Mouse (Mus musculus) G1E (cell line): ENCODE results near the gene Antxr1. TPM values are rescaled to one million over a fixed set of nuclear protein-coding genes. Genes with fewer than 3 reads are reported as not detected.

Experiments
- ATAC-seq: 2 replicates; pipeline ENCODE4 v1.8.0; 2016; ENCODE audit warnings: mild to moderate bottlenecking; ENCODE audit not compliant: insufficient number of reproducible peaks, poor library complexity, low FRiP score, severe bottlenecking; ENCODE audit errors: extremely low read depth
- DNase-seq: peaks from one replicate; pipeline ENCODE4 v3.0.0; 2012; ENCODE audit warnings: low spot score
- H3K27me3 ChIP-seq: 2 replicates; pipeline ENCODE4 v1.6.1; 2012; ENCODE audit warnings: mild to moderate bottlenecking, low read length, inconsistent platforms; ENCODE audit not compliant: insufficient read depth
- H3K36me3 ChIP-seq: replicated peaks from 2 replicates; pipeline ENCODE3; 2012; ENCODE audit warnings: mild to moderate bottlenecking, inconsistent platforms
- H3K4me1 ChIP-seq: 2 replicates; pipeline ENCODE4 v1.6.1; 2012; ENCODE audit warnings: low read depth, low read length, inconsistent platforms, mixed read lengths; ENCODE audit not compliant: insufficient read depth
- H3K4me3 ChIP-seq: 2 replicates; pipeline ENCODE4 v1.5.1; 2012; ENCODE audit warnings: low read depth, mild to moderate bottlenecking, inconsistent platforms, low read length, moderate library complexity, mixed read lengths
- H3K9me3 ChIP-seq: replicated peaks from 2 replicates; pipeline ENCODE4 v1.6.1; 2012; ENCODE audit warnings: inconsistent platforms
- CTCF ChIP-seq: IDR thresholded peaks from 2 replicates; pipeline ENCODE4 v1.5.1; 2012; ENCODE audit warnings: low read depth, low read length, inconsistent platforms, mixed read lengths
- GATA1 ChIP-seq: IDR thresholded peaks from 2 replicates; pipeline ENCODE4 v1.6.1; 2012; ENCODE audit warnings: borderline replicate concordance, low read length, inconsistent platforms, mixed read lengths
- GATA2 ChIP-seq: IDR thresholded peaks from 2 replicates; pipeline ENCODE4 v1.6.1; 2012; ENCODE audit warnings: low read depth, low read length, inconsistent platforms, borderline replicate concordance
- POLR2AphosphoS5 ChIP-seq: IDR thresholded peaks from 2 replicates; pipeline ENCODE4 v1.6.1; 2012; ENCODE audit warnings: low read depth, low read length, inconsistent platforms; ENCODE audit not compliant: insufficient replicate concordance
- TAL1 ChIP-seq: conservative IDR thresholded peaks from 2 replicates; pipeline ENCODE4 v1.6.1; 2012; ENCODE audit warnings: low read depth, low read length, inconsistent platforms, mixed read lengths
- polyA plus RNA-seq: library from polyadenylated mRNA; stranded (reverse); fragments of >175 nt; gene quantifications from 2 replicates; pipeline ENCODE4 v1.2.3, GENCODE M21; 2012
- total RNA-seq, 2 experiments: library from RNA; stranded (forward) in 1 of 2; stranded (reverse) in 1 of 2; fragments of 200-1000 nt in 1 of 2; fragments of >200 nt in 1 of 2; fragmentation: Nextera tagmentation in 1 of 2; gene quantifications; 2 replicates each; pipeline ENCODE4 v1.2.3; 2014 to 2017

Antxr1 gene
- total and polyA plus RNA-seq, 3 experiments = 0.16 TPM; not detected in 2

GRCm38 (mm10) chr6:87213262-87213661, 122.4 kb downstream of the Antxr1 start:
- TF ChIP-seq POLR2AphosphoS5 (no peak), GATA2 (no peak), TAL1 (no peak), CTCF (no peak), GATA1 (no peak)
- ATAC-seq = no peak
- peaks cover 3% of the 10 kb centered on the region; the same call in 1 of the 2 replicates for H3K9me3 ChIP-seq
- no peaks in the 10 kb centered on the region for H3K4me1 ChIP-seq
- no peak for DNase-seq
- H3K4me3 ChIP-seq = no peak overlapping the region
- H3K27me3 ChIP-seq = peaks cover 12% of the 10 kb centered on the region
- no peaks in the 10 kb centered on the region for H3K36me3 ChIP-seq

GRCm38 (mm10) chr6:87211551-87211950, 124.1 kb downstream of the Antxr1 start:
- no peak for ATAC-seq

GRCm38 (mm10) chr6:87207373-87207982, 128.1 kb downstream of the Antxr1 start:
- no peak for ATAC-seq

More at GRCm38 (mm10) chr6:87211551-87211950, 124.1 kb downstream of the Antxr1 start:
- TF ChIP-seq GATA2 (no peak), POLR2AphosphoS5 (no peak), GATA1 (no peak), CTCF (no peak), TAL1 (no peak)
- Histone ChIP-seq H3K4me3 (no peak overlapping the region), H3K36me3 (no peaks in the 10 kb centered on the region), H3K9me3 (peaks cover 3% of the 10 kb centered on the region; the same call in 1 of the 2 replicates), H3K4me1 (no peaks in the 10 kb centered on the region), H3K27me3 (peaks cover 21% of the 10 kb centered on the region)
- DNase-seq = no peak

GRCm38 (mm10) chr6:87206790-87207189, 128.8 kb downstream of the Antxr1 start:
- H3K4me3 ChIP-seq = no peak overlapping the region
- DNase-seq = no peak
- no peak for ATAC-seq

More at GRCm38 (mm10) chr6:87207373-87207982, 128.1 kb downstream of the Antxr1 start:
- peaks cover 3% of the 10 kb centered on the region; the same call in 1 of the 2 replicates for H3K9me3 ChIP-seq
- no peaks in the 10 kb centered on the region for H3K36me3 ChIP-seq
- TF ChIP-seq TAL1 (no peak), POLR2AphosphoS5 (no peak), GATA1 (no peak), CTCF (no peak), GATA2 (no peak)
- peaks cover 36% of the 10 kb centered on the region for H3K27me3 ChIP-seq
- DNase-seq = no peak
- no peak overlapping the region for H3K4me3 ChIP-seq
- no peaks in the 10 kb centered on the region for H3K4me1 ChIP-seq

GRCm38 (mm10) chr6:87203467-87203866, 132.2 kb downstream of the Antxr1 start:
- no peak for DNase-seq
- no peak overlapping the region for H3K4me3 ChIP-seq
- H3K4me1 ChIP-seq = no peaks in the 10 kb centered on the region
- no peaks in the 10 kb centered on the region for H3K9me3 ChIP-seq
- peaks cover 33% of the 10 kb centered on the region for H3K27me3 ChIP-seq
- ATAC-seq = no peak
- no peak for TF ChIP-seq POLR2AphosphoS5
- no peaks in the 10 kb centered on the region for H3K36me3 ChIP-seq

More at GRCm38 (mm10) chr6:87206790-87207189, 128.8 kb downstream of the Antxr1 start:
- Histone ChIP-seq H3K27me3 (peaks cover 39% of the 10 kb centered on the region), H3K9me3 (peaks cover 3% of the 10 kb centered on the region; the same call in 1 of the 2 replicates), H3K36me3 (no peaks in the 10 kb centered on the region), H3K4me1 (no peaks in the 10 kb centered on the region)
- TF ChIP-seq CTCF (no peak), POLR2AphosphoS5 (no peak), GATA1 (no peak), GATA2 (no peak), TAL1 (no peak)

- TF ChIP-seq POLR2AphosphoS5 (no peak), GATA1 (no peak), TAL1 (no peak), GATA2 (no peak), CTCF (no peak)
- no peak overlapping the region for H3K4me3 ChIP-seq
- H3K4me1 ChIP-seq = no peaks in the 10 kb centered on the region
- H3K9me3 ChIP-seq = no peaks in the 10 kb centered on the region
- ATAC-seq = no peak
- H3K27me3 ChIP-seq = peaks cover 30% of the 10 kb centered on the region
- H3K36me3 ChIP-seq = no peaks in the 10 kb centered on the region
- no peak for DNase-seq
These were observed 132.6 kb downstream of the Antxr1 start for GRCm38 (mm10) chr6:87203065-87203464.
